Mouse (Mus musculus): Measurements from ENCODE around the gene 4930558K02Rik.

Gene 4930558K02Rik

GRCm38 (mm10) chr1:161992389-161992788 is 13.0 kb upstream of the 4930558K02Rik start:
- DNase-seq = no peak

GRCm38 (mm10) chr1:161991846-161992245 is 12.4 kb upstream of the 4930558K02Rik start:
- no peak for DNase-seq

GRCm38 (mm10) chr1:161990684-161991578 is 11.5 kb upstream of the 4930558K02Rik start:
- DNase-seq = no peak

- no peak for DNase-seq
Observed at GRCm38 (mm10) chr1:161983979-161984566, 4.6 kb upstream of the 4930558K02Rik start.

- DNase-seq = no peak
Observed at GRCm38 (mm10) chr1:161983451-161983850, 4.0 kb upstream of the 4930558K02Rik start.

- no peak for DNase-seq
Observed at GRCm38 (mm10) chr1:161980626-161981298, 1.3 kb upstream of the 4930558K02Rik start.

- DNase-seq = no peak
Observed at GRCm38 (mm10) chr1:161980046-161980445, 610 bp upstream of the 4930558K02Rik start.

- DNase-seq = no peak
Observed at GRCm38 (mm10) chr1:161978173-161978700, 1.2 kb downstream of the 4930558K02Rik start.

GRCm38 (mm10) chr1:161977331-161977730 is 2.1 kb downstream of the 4930558K02Rik start:
- no peak for DNase-seq

GRCm38 (mm10) chr1:161976255-161977182 is 2.9 kb downstream of the 4930558K02Rik start:
- peak; percentile 87 for DNase-seq

- no peak for DNase-seq
Observed at GRCm38 (mm10) chr1:161972233-161972632, 7.2 kb downstream of the 4930558K02Rik start.

- DNase-seq = no peak
Observed at GRCm38 (mm10) chr1:161970874-161971273, 8.6 kb downstream of the 4930558K02Rik start.

GRCm38 (mm10) chr1:161968589-161969407 is 10.6 kb downstream of the 4930558K02Rik start, which contains the start of gene Pigc:
Pigc (plus strand) TSS chr1:161969186.
- peak; percentile 98 for DNase-seq

- DNase-seq = no peak
Observed at GRCm38 (mm10) chr1:161967936-161968335, 11.5 kb downstream of the 4930558K02Rik start.

- peak; percentile 62 for DNase-seq
Observed at GRCm38 (mm10) chr1:161962465-161963377, 16.7 kb downstream of the 4930558K02Rik start.

GRCm38 (mm10) chr1:161957964-161958950 is 21.2 kb downstream of the 4930558K02Rik start:
- no peak for DNase-seq

- DNase-seq = no peak
Observed at GRCm38 (mm10) chr1:161955846-161956245, 23.6 kb downstream of the 4930558K02Rik start.

GRCm38 (mm10) chr1:161952599-161952998 is 26.8 kb downstream of the 4930558K02Rik start:
- no peak for DNase-seq

Data from retina, postnatal 1 day (tissue).